Mouse (Mus musculus): ENCODE data around the gene Bloc1s3.

DNA sequence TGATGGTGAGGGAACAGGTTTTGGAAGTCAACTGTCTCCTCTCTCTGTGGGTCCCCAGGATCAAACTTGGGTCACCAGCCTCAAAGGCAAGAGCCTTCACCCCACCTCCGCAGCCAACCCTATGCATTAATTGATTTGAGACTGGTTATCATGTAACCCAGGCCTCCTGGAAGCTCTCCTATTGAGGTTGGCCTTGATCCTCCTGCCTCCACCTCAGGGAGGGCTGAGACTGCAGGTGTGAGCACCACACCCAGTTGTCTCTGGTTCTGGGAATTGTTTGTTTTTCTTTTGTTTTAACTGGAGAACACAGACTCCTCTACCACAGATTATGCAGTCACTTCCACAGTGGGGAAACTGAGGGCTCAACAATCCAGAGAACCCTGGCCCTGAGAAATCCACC, 47.7 kb downstream of the Bloc1s3 start:
- TF ChIP-seq CTCF (IDR thresholded peaks at IDR 0.05; ENCODE audit: low read depth) = no peak
- no peak for TF ChIP-seq EP300 (optimal IDR thresholded peaks at IDR 0.05)

Data from stomach, postnatal 0 days (tissue).